Mouse (Mus musculus) embryo, embryonic 11 days (tissue): ENCODE results near the gene Dgkd.
"Not testable (repeated sequence)": the region's sequence is repeated elsewhere in the genome, so short reads cannot be mapped to it uniquely, and the experiment has no call there.

Experiments
- DNase-seq: peaks from one replicate; pipeline ENCODE4 v3.0.0-alpha.2; 2015

The Dgkd gene

GRCm38 (mm10) chr1:87852892-87853600 lies at the start of gene Dgkd:
Gene Dgkd (plus strand): TSS chr1:87853287.
- DNase-seq: peak; percentile 94

DNA sequence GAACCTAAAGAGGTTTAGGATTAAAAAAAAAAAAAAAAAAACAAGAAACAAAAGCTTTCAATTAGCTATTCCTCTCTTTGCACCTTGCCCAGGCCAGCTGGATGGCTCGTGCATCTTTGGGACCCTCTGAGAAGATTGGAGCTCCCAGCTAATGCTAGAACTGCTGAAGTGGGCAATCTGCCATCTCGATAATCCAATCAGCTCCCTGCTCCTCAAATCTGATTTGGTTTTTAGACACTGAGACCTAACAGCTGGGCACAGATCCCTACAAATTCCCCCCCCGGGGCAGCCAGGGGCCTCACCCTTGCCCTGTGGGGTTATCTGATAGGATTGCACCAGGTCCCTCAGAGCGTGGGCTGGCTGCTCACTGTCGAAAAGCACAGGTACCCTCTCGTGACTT lies 49.5 kb upstream of the Dgkd start, which contains the start of gene Sag:
TSS of gene Sag (plus strand) at position 105 of the 400 bp plus-strand sequence.
- DNase-seq: no peak

DNA sequence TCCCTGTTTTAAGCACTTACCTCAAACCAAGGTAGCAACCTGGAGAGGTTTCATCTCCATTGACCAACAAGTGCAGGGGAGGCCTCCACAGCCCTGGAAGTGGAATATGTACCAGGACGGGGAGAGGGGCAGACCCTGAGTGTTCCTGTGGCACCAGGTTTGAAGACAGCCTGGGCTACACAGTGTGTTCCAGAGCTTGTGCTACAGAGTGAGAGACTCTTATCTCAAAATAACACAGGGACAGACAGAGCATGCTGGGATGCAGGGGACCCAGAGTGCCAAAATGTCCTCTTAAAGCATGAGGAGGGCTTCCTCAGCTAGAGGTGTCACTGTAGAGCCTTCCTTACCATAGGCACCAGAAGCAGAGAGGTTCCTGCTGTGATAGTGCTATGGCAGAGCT lies 45.3 kb upstream of the Dgkd start:
- DNase-seq: no peak

DNA sequence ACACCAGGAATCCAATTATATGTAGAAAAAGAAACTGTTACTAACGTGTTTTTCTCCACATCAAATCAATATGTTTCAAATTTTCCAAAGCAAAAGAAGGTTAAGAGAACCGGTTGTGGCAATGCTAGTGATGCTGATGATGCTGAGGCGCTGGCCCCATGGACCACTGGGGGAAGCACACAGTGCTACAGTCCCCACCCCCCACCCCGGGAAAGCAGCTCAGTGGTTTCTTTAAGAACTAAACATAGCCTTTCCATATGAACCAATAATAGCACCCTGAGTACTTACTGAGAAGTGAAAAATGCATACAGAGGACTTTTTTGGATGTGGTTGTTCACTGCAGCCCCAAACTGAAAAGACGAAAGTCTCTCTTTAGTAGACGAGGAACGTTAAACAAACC lies 41.7 kb upstream of the Dgkd start:
- DNase-seq: no peak

DNA sequence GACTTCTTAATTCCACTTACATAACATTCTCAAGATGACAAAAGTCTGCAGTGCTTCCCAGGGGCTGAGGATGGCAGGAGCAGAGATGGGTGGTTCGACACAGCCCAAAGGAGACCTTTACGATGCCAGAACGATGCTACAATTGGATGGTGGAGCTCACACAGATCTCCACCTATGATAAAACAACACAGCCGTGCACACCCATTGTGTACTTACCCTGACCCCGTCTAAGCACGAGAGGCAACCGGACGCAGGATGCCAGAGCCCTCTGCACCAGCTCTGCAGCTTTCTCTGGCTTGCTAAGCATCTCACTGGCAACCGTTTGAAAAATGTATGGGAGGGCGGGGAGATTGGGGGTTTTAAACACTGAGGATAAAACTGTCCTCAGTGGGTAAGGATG lies 41.0 kb upstream of the Dgkd start:
- DNase-seq: no peak

GRCm38 (mm10) chr1:87813155-87813554 lies 39.9 kb upstream of the Dgkd start:
- no peak for DNase-seq

GRCm38 (mm10) chr1:87813681-87814080 lies 39.4 kb upstream of the Dgkd start:
- no peak for DNase-seq

GRCm38 (mm10) chr1:87824420-87824995 lies 28.6 kb upstream of the Dgkd start:
- DNase-seq: no peak

- DNase-seq: no peak
Observed at GRCm38 (mm10) chr1:87825281-87825680, 27.8 kb upstream of the Dgkd start.

DNA sequence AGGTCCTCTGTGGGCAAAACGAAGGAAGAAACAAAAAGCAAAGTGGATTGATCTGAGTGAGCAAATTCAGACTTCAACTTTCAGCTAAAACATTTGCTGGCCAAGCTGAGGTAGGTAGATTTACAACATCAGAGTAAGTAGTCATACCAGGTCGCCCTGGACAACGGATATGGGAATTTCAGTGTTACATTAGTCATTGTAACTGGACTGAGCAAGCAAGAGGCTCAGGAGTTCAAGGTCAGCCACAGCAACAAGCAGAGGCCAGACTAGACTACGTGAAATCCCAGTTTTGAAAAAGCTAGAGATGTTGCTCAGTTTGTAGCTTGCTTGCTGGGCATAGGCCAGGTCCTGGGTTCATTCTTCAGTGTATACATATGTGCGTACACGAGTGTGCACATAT lies 27.1 kb upstream of the Dgkd start:
- no peak for DNase-seq

DNA sequence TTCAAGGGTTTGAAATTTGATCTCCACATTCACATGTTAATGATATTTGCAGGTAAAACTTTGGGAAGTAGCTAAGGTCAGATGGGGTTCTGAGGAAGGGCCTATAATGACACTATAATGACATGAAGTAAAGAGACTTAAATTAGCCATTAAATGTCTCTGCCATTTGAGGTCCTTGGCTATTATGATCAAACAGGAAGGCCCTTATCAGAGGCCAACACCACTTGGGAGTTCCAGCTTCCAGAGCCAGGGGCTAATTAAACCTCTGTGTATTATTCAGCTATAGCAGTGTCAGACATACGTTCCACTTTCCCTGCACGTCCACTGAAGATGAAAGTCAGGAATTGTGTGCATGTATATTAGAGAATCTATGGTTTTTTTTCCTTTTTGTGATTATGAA lies 26.6 kb upstream of the Dgkd start:
- DNase-seq: no peak

GRCm38 (mm10) chr1:87827476-87827875 lies 25.6 kb upstream of the Dgkd start:
- not testable (repeated sequence) for DNase-seq

DNA sequence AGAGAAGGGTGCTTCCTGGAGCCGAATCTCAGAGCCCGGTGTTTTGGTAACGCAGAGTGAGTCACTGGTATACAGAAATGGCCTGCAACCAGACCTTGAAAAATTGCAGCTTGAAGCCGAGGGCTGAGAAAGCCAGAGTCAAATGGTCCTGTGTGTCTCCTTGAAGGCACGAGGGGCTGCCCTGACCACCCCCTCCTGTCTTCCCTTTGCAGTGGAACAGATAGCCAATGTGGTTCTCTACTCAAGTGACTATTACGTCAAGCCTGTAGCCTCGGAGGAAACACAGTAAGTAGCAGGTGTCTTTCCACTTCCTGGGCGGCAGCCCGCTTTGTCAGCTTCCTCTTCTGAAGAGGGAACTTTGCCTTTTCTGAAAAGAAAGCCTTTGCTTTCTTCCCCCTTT lies 24.9 kb upstream of the Dgkd start:
- no peak for DNase-seq

- no peak for DNase-seq
Observed at GRCm38 (mm10) chr1:87828926-87829580, 24.0 kb upstream of the Dgkd start.

- DNase-seq: no peak
Observed at GRCm38 (mm10) chr1:87829621-87830211, 23.4 kb upstream of the Dgkd start.

DNA sequence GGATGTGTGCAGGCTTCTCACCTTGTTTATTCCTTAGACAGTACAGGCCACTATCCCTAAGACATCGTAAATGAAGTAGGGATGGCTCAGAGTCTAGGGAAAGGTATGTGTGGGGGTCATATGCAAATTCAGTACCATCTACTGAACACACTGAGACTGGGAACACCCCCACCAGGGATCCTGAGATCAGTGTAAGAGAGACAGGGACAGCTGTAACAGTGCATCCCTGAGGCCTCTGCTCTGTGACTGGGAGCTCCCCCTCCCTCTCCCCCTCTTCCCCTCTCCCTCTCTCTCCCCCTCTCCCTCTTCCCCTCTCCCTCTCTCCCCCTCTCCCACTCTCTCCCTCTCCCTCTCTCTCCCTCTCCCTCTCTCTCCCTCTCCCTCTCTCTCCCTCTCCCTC lies 16.6 kb upstream of the Dgkd start:
- peak; percentile 20 for DNase-seq

DNA sequence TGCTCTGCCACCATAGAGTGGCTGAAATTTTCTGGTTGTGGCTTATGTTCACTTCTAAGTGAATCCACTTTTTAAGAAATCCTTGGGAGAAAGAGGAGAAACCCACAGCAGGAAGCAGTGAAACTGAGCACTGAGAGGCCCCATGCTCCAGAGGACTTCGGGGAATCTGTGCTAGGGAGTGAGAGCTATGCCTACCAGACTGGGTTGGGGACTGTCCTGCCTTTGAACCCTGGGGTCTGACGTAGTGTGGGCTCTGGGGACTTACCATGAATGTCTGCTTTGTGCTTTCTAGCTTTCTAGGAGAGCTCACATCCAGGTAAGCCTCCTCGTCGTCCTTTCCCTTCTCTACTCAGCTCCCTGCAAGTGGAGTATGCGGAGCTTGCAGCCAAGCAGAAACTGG lies 16.1 kb upstream of the Dgkd start:
- peak; percentile 10 for DNase-seq

- DNase-seq: no peak
Observed at GRCm38 (mm10) chr1:87840411-87841208, 12.5 kb upstream of the Dgkd start.

- DNase-seq: peak; percentile 65
Observed at GRCm38 (mm10) chr1:87846801-87847474, 6.1 kb upstream of the Dgkd start.

DNA sequence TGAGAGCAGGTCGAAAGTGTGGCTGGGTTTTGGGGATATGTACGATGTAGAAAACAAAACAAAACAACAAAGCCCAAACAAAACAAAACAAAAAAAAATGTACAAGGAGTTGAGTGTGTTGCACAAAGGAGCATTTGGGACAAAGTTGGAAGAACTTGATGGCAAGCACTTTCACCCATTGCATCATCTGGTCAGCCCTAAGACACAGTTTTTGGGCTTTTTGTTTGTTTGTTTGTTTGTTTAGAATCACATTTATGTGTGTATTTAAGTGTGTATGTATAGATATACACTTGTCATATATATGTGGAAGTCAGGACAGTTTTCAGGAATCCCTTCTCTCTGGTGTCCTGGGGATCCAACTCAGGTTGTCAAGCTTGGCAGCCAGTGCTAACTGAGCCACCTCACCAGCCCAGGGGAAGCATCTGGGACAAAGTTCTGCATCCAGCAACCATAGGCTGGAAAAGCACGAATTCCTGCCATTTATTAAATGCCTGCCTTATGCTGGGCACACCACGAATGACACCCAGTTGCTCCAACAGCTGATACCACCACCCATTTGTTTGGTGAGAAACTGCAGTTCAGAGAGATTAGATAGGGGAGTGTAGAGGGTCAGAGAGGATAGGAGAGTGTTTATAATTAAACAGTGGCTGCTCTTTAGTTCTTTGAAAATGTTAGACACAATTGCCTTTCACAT lies 5.5 kb upstream of the Dgkd start:
- no peak for DNase-seq

DNA sequence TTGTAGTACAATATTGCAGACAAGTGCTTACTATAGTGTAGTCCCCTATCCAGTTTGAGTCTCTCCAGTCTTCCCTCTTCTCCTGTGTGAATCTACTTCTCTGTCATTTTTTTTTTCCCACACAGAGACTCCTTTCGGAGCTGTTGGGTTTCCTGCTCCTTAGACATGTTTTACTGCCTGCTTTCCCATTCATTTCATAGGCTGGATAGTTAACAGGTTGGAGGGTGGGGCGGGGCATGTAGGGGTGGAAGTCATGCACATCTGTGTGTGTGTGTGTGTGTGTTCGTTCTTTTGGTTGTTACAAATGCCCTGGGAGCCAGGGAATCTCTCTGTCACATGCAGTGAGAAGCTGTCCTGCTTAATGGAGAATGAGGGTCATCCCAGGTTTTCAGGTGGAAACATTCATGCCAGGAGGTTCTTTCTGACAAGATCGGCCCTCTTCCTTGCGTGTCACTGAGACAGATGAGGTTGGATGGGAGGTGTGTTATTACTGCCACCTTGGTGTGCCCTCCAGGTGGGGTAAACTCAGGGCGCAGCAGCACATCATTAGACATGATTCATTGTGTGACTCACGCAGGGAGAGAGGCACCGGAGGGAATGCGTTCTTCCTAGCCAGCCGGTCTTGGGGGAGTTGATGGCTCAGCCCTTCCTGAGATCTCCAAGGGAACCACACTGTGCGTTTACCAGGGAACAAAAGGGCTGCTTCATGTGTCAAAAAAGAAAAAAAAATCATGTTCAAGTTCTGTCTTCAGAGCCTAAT lies 4.7 kb upstream of the Dgkd start:
- DNase-seq: peak; percentile 3
